Mouse (Mus musculus) R1 (cell line): Measurements from ENCODE around the gene Clec5a.

Experiments used
- DNase-seq: peaks from one replicate; pipeline ENCODE4 v3.0.0-alpha.2; 2018; ENCODE audit warnings: low read depth, low spot score

Gene Clec5a

DNA sequence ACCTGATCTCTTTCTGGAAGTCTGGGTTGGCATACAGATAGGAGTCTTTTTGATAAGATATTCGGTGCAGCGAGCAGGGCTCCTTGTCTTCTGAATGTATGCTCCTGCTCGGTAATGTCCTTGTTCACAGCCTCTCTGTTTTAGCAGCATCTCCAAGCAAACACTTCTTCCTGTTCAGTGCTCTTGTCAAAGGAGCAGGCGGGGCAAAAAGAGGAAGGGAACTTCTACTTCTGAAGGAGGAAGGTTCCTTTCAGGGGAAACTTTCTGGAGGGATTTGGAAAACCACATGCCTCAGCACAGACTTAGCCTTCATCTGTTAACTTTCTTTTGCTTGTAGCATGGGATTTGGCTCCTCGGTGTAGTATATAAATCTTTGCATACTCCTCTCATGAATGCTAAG lies at the start of gene Clec5a:
Gene Clec5a, minus strand, starts transcription at position 177 of the 400 bp plus-strand sequence.
- DNase-seq = no peak

DNA sequence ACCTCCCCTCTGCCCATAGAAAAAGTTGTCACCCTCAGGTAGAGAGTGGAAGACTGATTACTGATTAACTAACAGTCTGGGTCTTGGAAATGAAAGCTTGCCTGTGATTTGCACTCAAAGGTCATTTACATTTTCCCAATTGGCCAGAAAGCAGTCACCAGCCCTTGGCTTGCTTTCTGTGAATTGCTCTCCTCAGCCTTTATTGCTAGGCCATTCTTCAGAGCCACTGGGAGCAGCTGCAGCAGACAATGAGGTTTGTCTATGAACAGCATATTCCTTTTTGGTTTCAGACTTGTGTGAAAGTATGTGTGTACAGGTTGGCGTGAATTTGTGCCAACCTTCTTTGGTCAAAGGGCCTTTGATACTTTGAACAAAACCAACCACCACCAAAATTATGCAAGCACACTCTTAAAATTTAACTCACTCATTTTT lies 49.0 kb upstream of the Clec5a start:
- no peak for DNase-seq

- DNase-seq = no peak
These were observed 42.9 kb upstream of the Clec5a start, which contains the start of gene Mgam for GRCm38 (mm10) chr6:40628406-40629000. Gene Mgam, plus strand, starts transcription at chr6:40628831.

DNA sequence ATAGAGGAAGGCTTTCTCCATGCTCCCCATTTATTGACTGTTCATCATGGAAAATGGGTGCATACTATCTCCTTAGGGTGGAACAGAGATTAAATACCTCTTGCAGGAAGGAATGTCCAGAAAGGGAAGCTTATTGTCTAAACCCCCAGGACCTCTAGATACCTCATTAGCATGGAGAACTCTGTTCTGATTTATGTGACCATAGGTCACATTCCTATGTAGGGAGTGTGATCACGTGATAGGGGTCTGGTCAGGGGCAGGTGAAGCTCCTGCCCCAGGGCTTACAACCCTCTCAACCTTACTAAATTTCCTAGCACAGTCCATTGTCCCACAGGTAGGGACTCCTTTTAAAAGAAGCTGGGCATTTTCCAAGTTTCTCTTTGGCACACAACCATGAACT lies 40.5 kb upstream of the Clec5a start:
- DNase-seq = peak; percentile 60

DNA sequence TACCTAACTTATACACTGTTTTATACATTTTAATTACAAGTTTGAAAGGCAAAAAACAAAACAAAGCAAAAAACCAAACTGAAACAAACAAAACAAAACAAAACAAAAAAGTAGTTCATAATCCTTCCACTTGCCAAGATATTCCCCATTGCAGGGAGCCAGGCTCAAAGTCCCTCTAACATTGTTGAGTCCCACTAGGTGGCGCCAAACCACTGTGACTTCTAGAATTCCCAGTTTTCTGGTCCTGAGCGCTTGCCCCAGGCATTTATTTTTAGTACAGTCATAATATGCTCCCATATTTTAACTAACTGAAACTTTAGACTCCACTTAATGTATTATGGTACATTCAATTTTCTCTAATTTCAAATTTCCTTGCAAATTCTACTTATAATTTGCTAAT lies 32.3 kb upstream of the Clec5a start:
- DNase-seq = peak; percentile 58

DNA sequence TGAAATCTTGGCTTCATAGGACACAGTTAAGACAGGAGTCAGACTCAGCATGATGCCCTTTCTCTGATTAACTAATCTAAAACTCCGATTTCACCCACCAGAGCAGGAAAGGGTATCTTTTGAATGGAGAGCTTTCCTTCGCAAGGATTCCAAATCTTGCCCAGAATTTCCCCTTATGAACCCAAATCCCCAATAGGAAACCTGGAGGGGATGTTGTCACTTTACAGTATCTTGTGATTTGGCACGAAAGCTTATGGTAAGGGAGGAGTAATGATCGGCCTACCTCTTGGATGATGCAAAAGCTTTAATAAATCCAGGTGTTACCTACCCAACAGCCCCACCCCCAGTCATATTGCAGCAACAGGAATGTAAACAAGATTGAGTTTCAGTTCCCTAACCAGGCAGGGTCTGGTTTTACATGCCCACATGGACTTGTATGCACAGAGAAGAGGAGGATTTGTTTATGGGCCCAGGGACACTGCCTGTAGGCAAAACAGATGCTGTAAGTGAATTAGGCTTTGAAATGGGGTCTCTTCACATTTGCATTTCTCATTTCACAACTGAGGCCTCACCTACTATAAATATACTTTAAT lies 27.7 kb upstream of the Clec5a start, which contains the start of gene Tas2r138:
Gene Tas2r138, minus strand, starts transcription at position 51 of the 593 bp plus-strand sequence.
- DNase-seq = no peak

GRCm38 (mm10) chr6:40610244-40610643 lies 24.6 kb upstream of the Clec5a start:
- no peak for DNase-seq

DNA sequence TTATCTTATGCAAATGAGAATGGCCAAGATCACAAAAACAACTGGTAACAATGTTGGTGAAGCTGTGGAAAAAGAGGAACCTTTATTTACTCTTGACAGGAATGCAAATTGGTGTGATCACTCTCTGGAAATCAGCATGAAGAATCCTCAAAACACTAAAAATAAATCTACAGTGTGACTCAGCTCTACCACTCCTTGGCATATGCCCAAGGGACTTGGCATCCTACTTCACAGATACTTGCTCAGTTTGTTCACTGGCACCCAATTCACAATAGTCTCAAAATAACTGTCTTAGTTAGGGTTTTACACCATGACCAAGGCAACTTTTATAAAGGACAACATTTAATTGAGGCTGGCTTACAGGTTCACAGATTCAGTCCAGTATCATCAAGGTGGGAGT lies 21.8 kb upstream of the Clec5a start:
- DNase-seq = no peak

GRCm38 (mm10) chr6:40598546-40598945 lies 12.9 kb upstream of the Clec5a start:
- peak; percentile 80 for DNase-seq

DNA sequence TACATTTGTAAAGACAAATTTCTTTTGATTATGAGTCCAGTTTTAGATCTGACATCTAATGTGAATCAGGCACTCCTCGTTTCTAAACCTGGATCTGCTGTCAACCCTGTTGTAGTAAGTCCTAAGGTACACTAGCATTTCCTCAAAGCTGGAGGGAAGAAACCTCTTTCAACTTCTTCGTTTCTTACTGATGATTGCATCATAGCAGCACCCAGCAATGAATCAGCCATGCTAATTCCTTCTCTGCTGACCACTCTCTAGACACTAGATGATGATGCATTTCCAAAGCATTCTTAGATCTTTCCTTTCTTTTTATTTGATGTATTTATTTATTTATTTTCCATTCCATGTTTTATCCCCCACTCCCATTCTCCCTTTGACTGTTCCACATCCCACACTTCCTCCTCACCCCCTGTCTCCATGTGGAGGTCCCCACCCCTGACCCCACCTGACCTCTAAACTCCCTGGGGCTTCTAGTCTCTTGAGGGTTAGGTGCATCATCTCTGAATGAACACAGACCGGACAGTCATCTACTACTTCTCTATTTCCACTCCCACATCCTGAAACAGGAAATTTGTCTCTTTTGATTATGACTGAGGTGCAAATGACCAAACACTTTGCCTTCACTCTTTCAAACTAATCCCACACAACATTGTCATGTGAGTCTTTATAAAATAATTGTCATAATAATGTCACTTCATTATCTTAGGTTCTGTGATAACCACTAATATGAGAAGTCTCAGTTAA lies 9.4 kb upstream of the Clec5a start:
- no peak for DNase-seq

DNA sequence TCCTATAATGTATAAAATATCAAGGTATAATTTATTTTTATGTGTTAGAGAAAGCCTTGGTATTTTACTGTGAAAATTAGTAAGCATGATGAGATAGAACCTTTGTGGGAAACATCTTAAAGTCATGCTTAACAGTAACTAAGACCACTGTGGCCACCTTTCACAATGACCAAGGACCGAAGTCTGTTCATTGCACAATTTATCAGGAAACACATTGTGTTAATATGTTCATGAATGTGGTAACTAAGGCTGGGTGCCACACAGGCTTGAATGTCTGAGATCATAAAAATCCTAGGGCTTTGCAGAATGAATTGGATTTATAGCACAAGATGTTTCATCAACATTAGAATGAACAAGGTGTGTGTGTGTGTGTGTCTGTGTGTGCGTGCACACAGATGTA lies 2.7 kb upstream of the Clec5a start:
- DNase-seq = no peak

DNA sequence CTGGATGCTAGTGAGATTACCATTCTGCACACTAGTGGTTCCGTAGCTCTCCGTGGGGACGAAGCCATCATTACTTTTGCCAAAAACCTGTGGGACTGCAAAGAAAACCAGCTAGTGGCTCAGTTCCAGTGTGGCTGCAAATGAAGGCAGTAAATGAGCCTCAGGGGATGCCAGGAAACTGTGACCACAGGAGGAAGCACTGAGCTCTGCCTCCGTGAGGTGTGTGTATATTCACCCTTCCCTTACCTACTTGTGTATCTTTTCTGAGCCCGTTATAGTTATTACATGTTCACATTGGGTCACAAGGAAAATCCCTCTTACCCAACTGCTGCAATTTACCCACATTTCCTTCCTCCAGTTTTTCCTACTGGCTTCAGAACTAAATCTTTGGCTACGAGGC lies 1.3 kb downstream of the Clec5a start:
- DNase-seq = no peak

- DNase-seq = no peak
These were observed 9.3 kb downstream of the Clec5a start for GRCm38 (mm10) chr6:40576305-40576704.

DNA sequence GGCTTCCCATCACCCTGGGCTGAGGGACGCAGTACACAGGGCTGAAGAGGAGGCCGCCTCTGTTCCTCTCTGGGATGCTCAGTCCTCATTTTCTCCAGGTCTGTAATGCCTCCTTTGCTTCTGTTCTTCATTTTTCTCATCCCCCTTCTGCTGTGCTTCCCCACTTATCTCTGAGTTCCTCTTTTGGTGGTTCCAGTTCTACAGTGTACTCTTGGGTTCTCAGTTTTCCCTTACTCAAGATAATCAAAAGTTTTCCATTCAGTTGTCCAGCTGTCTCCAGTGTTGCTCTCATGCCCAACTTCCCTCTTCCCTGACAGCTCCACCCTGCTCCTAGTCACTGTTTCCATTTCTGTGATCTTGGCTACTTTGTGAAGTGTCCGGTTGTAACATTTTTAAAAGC lies 12.0 kb downstream of the Clec5a start:
- DNase-seq = no peak

DNA sequence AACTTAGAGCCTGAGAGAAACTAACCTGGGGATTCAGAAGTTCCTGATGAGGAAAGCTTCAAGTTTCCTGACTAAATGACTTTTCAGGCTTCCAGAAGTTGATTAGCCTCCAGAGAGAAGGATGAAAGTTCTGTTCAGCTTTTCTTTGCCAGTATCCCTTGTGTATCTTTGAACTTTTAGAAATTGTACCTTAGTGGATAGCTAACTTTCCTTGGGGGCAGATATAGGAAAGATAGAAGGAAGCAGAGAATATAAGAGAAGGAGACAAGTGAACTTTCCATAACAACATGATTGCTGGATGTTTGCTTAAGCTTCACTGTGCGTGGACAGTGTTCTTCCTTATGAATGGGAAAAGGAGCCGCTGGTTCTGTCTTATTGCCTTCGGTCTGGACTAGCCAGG lies 16.4 kb downstream of the Clec5a start, which contains the start of gene Olfr460:
Gene Olfr460, plus strand, starts transcription at position 301 of the 400 bp plus-strand sequence.
- DNase-seq = no peak

- DNase-seq = no peak
These were observed 30.7 kb downstream of the Clec5a start, which contains the start of gene Olfr461 for GRCm38 (mm10) chr6:40554950-40555349. Gene Olfr461, minus strand, starts transcription at chr6:40555050.

- no peak for DNase-seq
These were observed 40.9 kb downstream of the Clec5a start for GRCm38 (mm10) chr6:40544690-40545089.
